Mouse (Mus musculus) liver, embryonic 14.5 days (tissue): ENCODE data around the gene Myh9.

Source experiments
- CTCF ChIP-seq: IDR thresholded peaks from 2 replicates; pipeline ENCODE4 v1.5.1; 2016; ENCODE audit warnings: antibody characterized with exemption, low read depth, control low read depth
- EP300 ChIP-seq: IDR thresholded peaks from 2 replicates; pipeline ENCODE4 v1.6.1; 2016; ENCODE audit warnings: antibody characterized with exemption, low read depth

GRCm38 (mm10) chr15:77828242-77828641 is 13.7 kb downstream of the Myh9 start:
- TF ChIP-seq CTCF = no peak
- TF ChIP-seq EP300 = no peak
